In genomic region chr19:31913946-31914345, GRCm38 (mm10) we compare ENCODE assay signal across 25 mouse cellular contexts. TPM values are rescaled to one million over a fixed set of nuclear protein-coding genes. Genes with fewer than 3 reads are reported as not detected.
"Had no signal": no experiment of that assay in that cellular context is flagged by ENCODE, and none has a peak within 500 bp of the region (broad histone marks: within the 10 kb centered on the region; RNA-seq: fewer than 3 reads in every experiment).

No protein-coding gene starts in this region.

- H3K9me3 ChIP-seq: liver, embryonic 15.5 days; lung, embryonic 15.5 days; megakaryocyte, embryonic 14.5 days; midbrain, embryonic 13.5 days; midbrain, embryonic 15.5 days; neural tube, embryonic 12.5 days had no signal

- H3K4me3 ChIP-seq: liver, embryonic 15.5 days; lung, embryonic 15.5 days; megakaryocyte, embryonic 14.5 days; midbrain, embryonic 13.5 days; midbrain, embryonic 15.5 days; neural tube, embryonic 12.5 days had no signal

- H3K27ac ChIP-seq: liver, embryonic 15.5 days; lung, embryonic 15.5 days; midbrain, embryonic 13.5 days; midbrain, embryonic 15.5 days; neural tube, embryonic 12.5 days had no signal

- H3K9ac ChIP-seq: liver, embryonic 15.5 days; liver, postnatal 0 days; lung, embryonic 15.5 days; midbrain, embryonic 13.5 days; midbrain, embryonic 15.5 days; neural tube, embryonic 12.5 days had no signal

- H3K36me3 ChIP-seq: lung, embryonic 15.5 days; midbrain, embryonic 13.5 days; midbrain, embryonic 15.5 days; neural tube, embryonic 12.5 days had no signal

- DNase-seq: liver, postnatal 0 days; lung, adult 2 months; lung, postnatal 14 days; lung, postnatal 4 days; right cerebral cortex, postnatal 25 days; right cerebral cortex, postnatal 4 days; spleen, adult 18-20 months; thymus, adult 18-20 months; thymus, postnatal 14 days; thymus, postnatal 36 days had no signal

- H3K4me2 ChIP-seq: liver, embryonic 15.5 days; lung, embryonic 15.5 days; midbrain, embryonic 11.5 days; midbrain, embryonic 13.5 days; midbrain, embryonic 15.5 days; neural tube, embryonic 12.5 days had no signal

- H3K4me1 ChIP-seq: midbrain, embryonic 13.5 days; midbrain, embryonic 15.5 days; neural tube, embryonic 12.5 days had no signal

- H3K27me3 ChIP-seq: liver, embryonic 15.5 days; lung, embryonic 15.5 days; megakaryocyte, embryonic 14.5 days; midbrain, embryonic 13.5 days; midbrain, embryonic 15.5 days; neural tube, embryonic 12.5 days had no signal

RNA-seq across cellular contexts. Expression of gene A1cf, which starts 45.4 kb away (rescaled TPM):
- total RNA-seq: megakaryocyte progenitor cell, adult 5-6 weeks; midbrain, postnatal 0 days; monocyte, adult 5-6 weeks; neutrophil, adult 5-6 weeks had no signal
- polyA plus RNA-seq: lung, adult 2 months; lung, embryonic 15.5 days; lung, postnatal 0 days; midbrain, embryonic 11.5 days; midbrain, embryonic 13.5 days; midbrain, embryonic 15.5 days; midbrain, postnatal 0 days; neural tube, embryonic 12.5 days; neural tube, embryonic 14.5 days; stomach, embryonic 14.5 days; thymus, postnatal 0 days had no signal
